Mouse (Mus musculus) heart, postnatal 10 days (tissue): ENCODE measurements around the gene Ccdc33. TPM values are rescaled to one million over a fixed set of nuclear protein-coding genes. Genes with fewer than 3 reads are reported as not detected.

Source experiments
- DNase-seq, 2 experiments: peaks; one replicate each; pipeline ENCODE4 v3.0.0; 2021
- intact Hi-C: fragments of 180-260 bp; cut with DNase I; formaldehyde crosslinking; loops from one replicate; pipeline ENCODE4 v1.15.1; 2025
- total RNA-seq, 2 experiments: library from RNA; stranded (reverse); gene quantifications; 2 replicates each; pipeline ENCODE4 v1.2.3; 2021

The Ccdc33 gene
- total RNA-seq, 2 experiments from 2014 or later, result not detected

DNA sequence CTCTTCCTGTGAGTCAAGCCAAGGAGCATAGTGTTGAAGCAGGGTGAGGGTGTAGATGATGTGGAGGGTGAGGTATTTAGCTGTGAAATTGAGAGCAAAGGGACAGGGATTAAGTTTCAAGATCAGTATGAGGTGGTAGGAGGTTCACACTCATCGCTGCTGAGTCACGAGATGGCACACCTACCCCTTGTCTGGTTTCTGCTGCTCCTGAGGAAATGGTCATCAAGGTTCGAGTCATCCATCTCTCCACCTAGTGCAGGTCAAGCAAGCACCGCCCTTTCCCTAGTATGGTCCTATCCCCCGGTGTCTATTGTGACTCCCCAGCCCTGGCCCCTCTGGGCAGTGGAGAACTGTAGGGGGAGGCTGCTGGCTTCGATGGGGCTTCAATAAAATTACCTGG is 129.3 kb downstream of the Ccdc33 start:
- no peak for DNase-seq
- intact Hi-C loops, result loop anchor here (2.0 kb wide), 1 partner anchor 19 kb away; no protein-coding TSS in a partner anchor

DNA sequence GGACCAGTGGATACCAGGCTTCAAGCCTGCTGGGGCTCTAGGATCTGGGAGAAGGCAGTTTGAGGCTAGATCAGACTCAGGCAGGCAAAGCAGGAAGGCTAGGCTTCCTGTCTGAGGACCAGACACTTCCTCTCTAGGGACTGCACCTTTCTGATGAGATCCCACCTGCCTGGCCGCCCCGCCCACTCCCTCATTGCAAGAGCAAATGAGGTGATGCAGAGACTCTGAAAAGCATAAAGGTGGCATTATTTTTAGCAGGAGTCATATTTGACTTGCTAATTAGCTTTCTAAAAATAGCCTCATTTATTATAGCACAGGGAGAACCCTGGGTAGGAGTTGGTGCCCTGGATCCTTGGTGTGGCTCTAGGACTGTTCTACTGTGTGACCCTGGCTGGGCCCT is 130.5 kb downstream of the Ccdc33 start:
- DNase-seq, result no peak
- intact Hi-C loops, result loop anchor here (2.0 kb wide), 1 partner anchor 17 kb away; no protein-coding TSS in a partner anchor

DNA sequence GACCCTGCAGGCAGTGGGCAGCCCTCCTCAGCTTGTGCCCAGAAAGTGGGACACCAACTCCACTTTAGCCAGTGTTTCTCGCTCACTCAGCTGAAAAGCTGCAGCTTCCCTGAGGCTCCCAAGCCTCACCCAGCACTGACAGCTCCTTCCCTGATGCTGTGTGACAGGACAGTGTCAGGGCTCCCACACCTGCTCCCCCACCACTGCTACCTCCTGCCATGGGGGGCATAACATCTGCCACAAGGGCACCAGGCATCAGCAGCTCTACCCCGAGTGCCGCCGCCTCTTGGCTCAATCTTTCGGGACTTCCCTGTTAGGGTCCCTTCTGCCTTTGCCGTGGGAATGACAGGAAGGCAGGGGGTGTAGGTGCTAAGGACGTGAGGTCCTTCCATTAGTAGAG is 132.3 kb downstream of the Ccdc33 start:
- intact Hi-C loops, result no loop called here
- no peak for DNase-seq

- intact Hi-C loops, result no loop called here
- no peak for DNase-seq
Measured at GRCm38 (mm10) chr9:57985304-57985703, 133.3 kb downstream of the Ccdc33 start.

DNA sequence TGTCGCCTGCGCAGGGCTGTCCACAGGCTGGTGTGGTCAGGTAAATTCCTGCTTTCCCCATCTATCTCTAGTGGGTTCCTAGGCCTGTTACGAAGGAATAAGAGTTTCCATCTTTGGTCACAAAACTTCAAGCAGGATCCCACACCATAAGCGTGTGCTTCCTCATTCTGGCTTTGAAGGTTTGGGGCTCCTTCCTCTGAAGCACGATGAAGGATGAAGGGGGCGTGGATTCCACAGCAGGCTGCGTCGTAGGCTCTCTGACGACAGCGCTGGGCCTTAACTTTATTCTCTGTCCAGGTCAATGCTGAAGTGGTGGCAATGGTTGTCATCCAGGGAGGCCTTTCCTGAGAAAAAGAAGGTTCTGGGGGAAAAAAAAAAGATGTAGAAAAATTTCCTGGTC is 138.1 kb downstream of the Ccdc33 start:
- no peak for DNase-seq
- intact Hi-C loops, result no loop called here

GRCm38 (mm10) chr9:57978858-57979257 is 139.8 kb downstream of the Ccdc33 start:
- intact Hi-C loops, result no loop called here
- DNase-seq, result no peak

Other genes with a start within 250 kb of the Ccdc33 start
- 10 to 100 TPM; 69.4 to 81.8 TPM for gene Ubl7, start 207.8 kb downstream of the Ccdc33 start, total RNA-seq
- gene Sema7a, start 178.7 kb downstream of the Ccdc33 start, total RNA-seq, result 10 to 100 TPM; 45.2 to 48.3 TPM
- gene Cyp11a1, start 112.4 kb downstream of the Ccdc33 start, total RNA-seq, result under 1 TPM; 0.35 to 0.50 TPM
- under 1 TPM; 0.12 to 0.20 TPM for gene Stra6, start 55.0 kb downstream of the Ccdc33 start, total RNA-seq
- gene Islr, start 85.5 kb upstream of the Ccdc33 start, total RNA-seq, result 10 to 100 TPM; 52.4 to 54.4 TPM
- gene Islr2, start 85.5 kb upstream of the Ccdc33 start, total RNA-seq, result 1 to 10 TPM; 2.5 to 4.5 TPM
- 10 to 100 TPM; 12.4 to 13.0 TPM for gene Pml, start 131.0 kb upstream of the Ccdc33 start, total RNA-seq
- gene Stoml1, start 134.3 kb upstream of the Ccdc33 start, total RNA-seq, result 10 to 100 TPM; 15.5 to 15.6 TPM
- gene Loxl1, start 194.4 kb upstream of the Ccdc33 start, total RNA-seq, result 10 to 100 TPM; 83.7 to 86.7 TPM